Mouse (Mus musculus) embryonic facial prominence, embryonic 10.5 days (tissue): ENCODE results near the gene Ttc28. TPM values are rescaled to one million over a fixed set of nuclear protein-coding genes. Genes with fewer than 3 reads are reported as not detected.

Source experiments
- DNase-seq: peaks from one replicate; pipeline ENCODE4 v3.0.0-alpha.2; 2017; ENCODE audit warnings: low spot score
- H3K27ac ChIP-seq: fragments of 300-500 bp; sonication (generic); replicated peaks from 2 replicates; pipeline ENCODE4 v1.5.1; 2016; ENCODE audit warnings: mild to moderate bottlenecking
- H3K27me3 ChIP-seq: fragments of 300-500 bp; sonication (generic); replicated peaks from 2 replicates; pipeline ENCODE4 v1.6.1; 2016; ENCODE audit warnings: low read depth, mild to moderate bottlenecking; ENCODE audit not compliant: poor library complexity, severe bottlenecking
- H3K36me3 ChIP-seq: fragments of 300-500 bp; sonication (generic); replicated peaks from 2 replicates; pipeline ENCODE4 v1.6.1; 2016; ENCODE audit warnings: mild to moderate bottlenecking, moderate library complexity
- H3K4me1 ChIP-seq: fragments of 300-500 bp; sonication (generic); 2 replicates; pipeline ENCODE4 v1.6.1; 2016
- H3K4me3 ChIP-seq: fragments of 300-500 bp; sonication (generic); 2 replicates; pipeline ENCODE4 v1.5.1; 2016; ENCODE audit warnings: mild to moderate bottlenecking, moderate library complexity
- H3K9me3 ChIP-seq: fragments of 300-500 bp; sonication (generic); 2 replicates; pipeline ENCODE4 v1.6.1; 2016; ENCODE audit warnings: mild to moderate bottlenecking
- WGBS: fragments of 180-500 bp; shearing (Covaris S2); methylation state at CpG from one replicate; pipeline ENCODE4 v1.1.7; 2016; 5-methylcytosine and 5-hydroxymethylcytosine counted together
- polyA plus RNA-seq: library from polyadenylated mRNA; unstranded; fragments of >200 nt; fragmentation: Nextera tagmentation; extraction: Ambion mirVana; gene quantifications from 2 replicates; pipeline ENCODE4 v1.2.1, GENCODE M21; 2016

Ttc28 gene
- polyA plus RNA-seq, 1 experiment from 2014 or later = 12.8 TPM

GRCm38 (mm10) chr5:111264488-111264887, 384.9 kb downstream of the Ttc28 start:
- H3K27ac ChIP-seq = no peak overlapping the region
- no peaks in the 10 kb centered on the region for H3K27me3 ChIP-seq
- 91% methylated on average over 7 of the region's 7 CpGs for whole genome bisulfite sequencing
- H3K9me3 ChIP-seq = peaks cover 10% of the 10 kb centered on the region
- no peak for DNase-seq
- peaks cover 41% of the 10 kb centered on the region for H3K4me1 ChIP-seq
- no peak overlapping the region for H3K4me3 ChIP-seq
- peaks cover 36% of the 10 kb centered on the region for H3K36me3 ChIP-seq

GRCm38 (mm10) chr5:111266658-111267057, 387.1 kb downstream of the Ttc28 start:
- H3K4me1 ChIP-seq = peaks cover 61% of the 10 kb centered on the region
- no peak for DNase-seq
- peaks cover 36% of the 10 kb centered on the region for H3K36me3 ChIP-seq
- 95% methylated on average over 5 of the region's 5 CpGs for WGBS
- H3K4me3 ChIP-seq = no peak overlapping the region
- no peak overlapping the region for H3K27ac ChIP-seq
- H3K27me3 ChIP-seq = no peaks in the 10 kb centered on the region
- peaks cover 10% of the 10 kb centered on the region for H3K9me3 ChIP-seq

DNA sequence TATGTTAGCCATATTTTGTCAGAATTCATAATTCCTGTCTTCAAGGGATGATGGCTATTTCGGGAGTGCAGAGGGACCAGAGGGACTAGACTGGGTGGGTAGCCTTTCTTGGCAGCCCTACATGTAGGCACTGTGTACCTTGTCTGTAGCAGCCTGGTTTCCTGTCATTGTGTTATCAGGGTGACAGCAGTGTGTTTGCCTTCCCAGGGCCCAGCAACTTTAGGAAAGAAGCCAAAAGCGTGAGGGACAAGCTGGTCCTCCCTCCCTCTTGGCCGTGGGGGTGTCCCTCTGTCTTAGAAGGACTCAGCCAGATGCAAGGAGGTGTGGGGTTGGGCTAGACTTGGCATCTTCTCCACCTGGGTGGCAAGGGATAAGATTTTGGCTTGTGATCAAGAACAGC, 387.5 kb downstream of the Ttc28 start:
- no peak overlapping the region for H3K27ac ChIP-seq
- peaks cover 36% of the 10 kb centered on the region for H3K36me3 ChIP-seq
- 0 out of 2 replicates have a peak, but pooled peaks cover 3% of the 10 kb centered on the region for H3K27me3 ChIP-seq
- WGBS = 91% methylated on average over 3 of the region's 3 CpGs
- H3K4me1 ChIP-seq = peaks cover 56% of the 10 kb centered on the region
- H3K9me3 ChIP-seq = peaks cover 10% of the 10 kb centered on the region
- H3K4me3 ChIP-seq = no peak overlapping the region
- DNase-seq = no peak

DNA sequence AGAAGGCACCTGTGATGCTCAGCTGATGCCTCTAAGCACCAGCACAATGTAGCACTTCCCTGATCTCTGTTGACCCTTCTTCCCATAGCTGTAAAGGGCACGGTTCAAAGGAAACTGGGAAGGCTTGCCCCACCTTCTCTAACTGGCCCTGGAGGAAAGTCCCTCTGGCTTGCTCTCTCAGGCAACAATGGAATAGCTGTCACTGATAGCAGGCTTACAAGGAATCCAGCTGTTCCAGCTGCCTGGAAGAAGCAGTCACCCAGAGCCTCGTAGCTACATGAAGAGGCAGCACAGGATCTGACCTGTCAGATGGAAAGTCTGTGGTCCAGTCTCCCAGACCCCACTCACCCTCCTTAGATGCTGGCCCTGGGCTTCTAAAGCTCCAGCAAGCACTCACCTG, 389.2 kb downstream of the Ttc28 start:
- DNase-seq = no peak
- Histone ChIP-seq H3K27me3 (peaks cover 12% of the 10 kb centered on the region; the same call in 1 of the 2 replicates), H3K9me3 (peaks cover 10% of the 10 kb centered on the region), H3K4me3 (no peak overlapping the region), H3K27ac (no peak overlapping the region), H3K4me1 (peaks cover 46% of the 10 kb centered on the region), H3K36me3 (peaks cover 36% of the 10 kb centered on the region)
- WGBS = 19% methylated on average over 2 of the region's 2 CpGs

GRCm38 (mm10) chr5:111269613-111270205, 390.1 kb downstream of the Ttc28 start:
- WGBS = 59% methylated on average over 6 of the region's 6 CpGs
- peak; percentile 84 for DNase-seq
- peaks cover 10% of the 10 kb centered on the region for H3K9me3 ChIP-seq
- no peak overlapping the region for H3K27ac ChIP-seq
- peaks cover 45% of the 10 kb centered on the region for H3K4me1 ChIP-seq
- no peak overlapping the region for H3K4me3 ChIP-seq
- H3K36me3 ChIP-seq = peaks cover 45% of the 10 kb centered on the region
- H3K27me3 ChIP-seq = peaks cover 12% of the 10 kb centered on the region; the same call in 1 of the 2 replicates

GRCm38 (mm10) chr5:111270246-111271002, 390.8 kb downstream of the Ttc28 start:
- Histone ChIP-seq H3K27me3 (peaks cover 12% of the 10 kb centered on the region; the same call in 1 of the 2 replicates), H3K9me3 (peaks cover 10% of the 10 kb centered on the region), H3K36me3 (peaks cover 43% of the 10 kb centered on the region), H3K4me1 (peaks cover 48% of the 10 kb centered on the region), H3K4me3 (no peak overlapping the region), H3K27ac (no peak overlapping the region)
- DNase-seq = no peak
- WGBS = 65% methylated on average over 15 of the region's 15 CpGs

DNA sequence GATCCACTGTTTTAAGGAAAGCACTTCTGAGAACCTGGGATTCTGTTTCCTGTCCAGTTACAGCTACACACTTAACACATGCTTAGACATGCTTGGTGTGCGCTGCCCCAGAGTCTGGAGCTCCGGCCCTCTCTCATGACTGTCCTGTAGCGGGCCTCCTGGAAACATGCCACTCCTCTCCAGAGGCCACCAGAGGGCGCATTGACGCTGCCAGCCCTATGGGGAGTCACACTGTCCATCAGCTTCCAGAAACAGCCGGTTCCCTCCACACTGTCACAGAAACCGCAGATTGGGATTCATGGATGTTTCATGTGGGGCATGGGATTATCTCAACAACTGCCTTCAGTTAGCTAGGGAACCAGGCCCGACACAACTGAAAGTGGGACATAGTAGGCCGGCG, 394.0 kb downstream of the Ttc28 start:
- Histone ChIP-seq H3K36me3 (peaks cover 43% of the 10 kb centered on the region), H3K27me3 (peaks cover 12% of the 10 kb centered on the region; the same call in 1 of the 2 replicates), H3K4me1 (peaks cover 56% of the 10 kb centered on the region), H3K9me3 (no peaks in the 10 kb centered on the region), H3K27ac (peak overlapping the region; percentile 41; the same call in 1 of the 2 replicates), H3K4me3 (no peak overlapping the region)
- DNase-seq = peak; percentile 89
- 34% methylated on average over 10 of the region's 10 CpGs for WGBS

GRCm38 (mm10) chr5:111274948-111275347, 395.3 kb downstream of the Ttc28 start:
- WGBS = 76% methylated on average over 5 of the region's 5 CpGs
- no peak overlapping the region; the same call in 1 of the 2 replicates for H3K27ac ChIP-seq
- H3K36me3 ChIP-seq = peaks cover 52% of the 10 kb centered on the region
- peaks cover 47% of the 10 kb centered on the region for H3K4me1 ChIP-seq
- H3K27me3 ChIP-seq = peaks cover 12% of the 10 kb centered on the region; the same call in 1 of the 2 replicates
- H3K9me3 ChIP-seq = no peaks in the 10 kb centered on the region
- no peak overlapping the region for H3K4me3 ChIP-seq
- no peak for DNase-seq

- Histone ChIP-seq H3K27me3 (no peaks in the 10 kb centered on the region), H3K36me3 (peaks cover 80% of the 10 kb centered on the region), H3K27ac (no peak overlapping the region), H3K4me1 (no peaks in the 10 kb centered on the region), H3K9me3 (no peaks in the 10 kb centered on the region), H3K4me3 (no peak overlapping the region)
- no peak for DNase-seq
- 87% methylated on average over 19 of the region's 19 CpGs for WGBS
These were observed 405.0 kb downstream of the Ttc28 start for GRCm38 (mm10) chr5:111284420-111285175.

- DNase-seq = no peak
These were observed 408.0 kb downstream of the Ttc28 start for GRCm38 (mm10) chr5:111287571-111287970.

DNA sequence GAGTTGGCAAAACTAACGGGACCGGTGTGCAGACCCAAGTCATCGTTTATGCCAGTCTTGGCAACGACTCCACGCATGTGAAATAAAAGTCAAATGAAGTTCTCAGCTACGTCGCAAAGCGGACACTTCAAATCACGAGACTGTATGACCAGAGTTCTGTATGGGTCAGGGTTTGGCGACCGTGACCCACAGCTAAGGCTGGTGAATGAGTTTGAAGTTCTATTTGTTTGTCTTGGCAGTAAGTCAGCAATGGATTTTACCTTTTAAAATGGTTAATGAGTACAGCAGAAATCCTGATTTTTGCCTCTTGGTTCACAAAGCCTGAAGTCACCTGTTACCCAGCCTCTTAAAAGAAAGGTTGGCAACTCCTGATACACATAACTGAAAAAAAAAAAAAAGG, 408.9 kb downstream of the Ttc28 start:
- H3K9me3 ChIP-seq = no peaks in the 10 kb centered on the region
- WGBS = 93% methylated on average over 11 of the region's 11 CpGs
- peaks cover 42% of the 10 kb centered on the region for H3K36me3 ChIP-seq
- no peak overlapping the region for H3K4me3 ChIP-seq
- H3K27ac ChIP-seq = no peak overlapping the region
- H3K4me1 ChIP-seq = no peaks in the 10 kb centered on the region
- DNase-seq = no peak
- no peaks in the 10 kb centered on the region for H3K27me3 ChIP-seq

More at GRCm38 (mm10) chr5:111287571-111287970, 408.0 kb downstream of the Ttc28 start:
- no peaks in the 10 kb centered on the region for H3K9me3 ChIP-seq
- WGBS = 63% methylated on average over 5 of the region's 5 CpGs
- no peak overlapping the region for H3K27ac ChIP-seq
- H3K4me3 ChIP-seq = no peak overlapping the region
- peaks cover 50% of the 10 kb centered on the region for H3K36me3 ChIP-seq
- H3K4me1 ChIP-seq = no peaks in the 10 kb centered on the region
- no peaks in the 10 kb centered on the region for H3K27me3 ChIP-seq

DNA sequence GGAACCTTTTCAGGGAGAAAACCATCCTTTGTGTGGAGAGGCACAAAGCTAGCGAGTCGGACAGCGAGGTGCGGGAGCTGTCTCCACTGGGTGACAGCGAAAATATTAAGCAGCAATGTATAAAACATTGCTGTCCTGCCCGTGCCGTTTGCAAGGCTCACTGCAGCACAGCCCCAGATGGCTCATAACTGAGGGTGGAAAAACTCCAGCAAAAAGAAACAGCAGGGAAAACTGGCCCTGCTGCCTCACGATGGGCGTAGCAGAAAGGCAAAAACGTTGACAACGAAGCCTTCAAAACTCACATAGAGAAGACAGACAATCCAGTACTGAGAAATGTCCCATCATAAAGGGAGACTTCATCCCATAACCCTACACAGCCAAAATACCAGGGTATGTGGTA, 410.5 kb downstream of the Ttc28 start:
- Histone ChIP-seq H3K4me1 (no peaks in the 10 kb centered on the region), H3K9me3 (no peaks in the 10 kb centered on the region), H3K27ac (no peak overlapping the region), H3K27me3 (no peaks in the 10 kb centered on the region), H3K36me3 (peaks cover 26% of the 10 kb centered on the region), H3K4me3 (no peak overlapping the region)
- WGBS = 87% methylated on average over 11 of the region's 11 CpGs
- no peak for DNase-seq
